Mouse (Mus musculus) adrenal gland, postnatal 10 days (tissue): Measurements from ENCODE around the gene Stac2. TPM values are rescaled to one million over a fixed set of nuclear protein-coding genes. Genes with fewer than 3 reads are reported as not detected.

Experiments
- DNase-seq: peaks from one replicate; pipeline ENCODE4 v3.0.0; 2021; ENCODE audit warnings: mixed read lengths
- microRNA-seq: library from miRNA; unstranded; fragments of <30 nt; microRNA quantifications from one replicate; pipeline ENCODE4 v1.2.0, GENCODE M21; 2021
- total RNA-seq, 2 experiments: library from RNA; stranded (reverse); gene quantifications; 2 replicates each; pipeline ENCODE4 v1.2.3; 2021

Gene Stac2
- total RNA-seq, 2 experiments from 2014 or later = 1.8 to 3.1 TPM

- no peak for DNase-seq
These were observed 55.0 kb downstream of the Stac2 start for GRCm38 (mm10) chr11:97998074-97998793.

GRCm38 (mm10) chr11:97997387-97997960, 55.8 kb downstream of the Stac2 start:
- DNase-seq = no peak

- no peak for DNase-seq
These were observed 56.6 kb downstream of the Stac2 start for GRCm38 (mm10) chr11:97996691-97997090.

GRCm38 (mm10) chr11:97995564-97996288, 57.5 kb downstream of the Stac2 start, which contains the start of gene Arl5c:
Arl5c (minus strand) TSS chr11:97996181.
- peak; percentile 56 for DNase-seq

- DNase-seq = peak; percentile 89
These were observed 58.6 kb downstream of the Stac2 start for GRCm38 (mm10) chr11:97994539-97995100.

- peak; percentile 92 for DNase-seq
These were observed 64.6 kb downstream of the Stac2 start for GRCm38 (mm10) chr11:97988530-97989096.

GRCm38 (mm10) chr11:97987551-97988526, 65.4 kb downstream of the Stac2 start:
- DNase-seq = peak; percentile 96

- DNase-seq = no peak
These were observed 66.4 kb downstream of the Stac2 start for GRCm38 (mm10) chr11:97986738-97987465.

Small RNAs within 50 kb of the gene (microRNA-seq; reads per million reads assigned to microRNA genes)
- gene Gm27597 = not detected

Other genes starting within 250 kb of the Stac2 start
- 1 to 10 TPM; 2.0 to 3.1 TPM for gene B230217C12Rik, start 212.7 kb downstream of the Stac2 start, total RNA-seq
- gene Fbxo47, start 169.3 kb downstream of the Stac2 start, total RNA-seq = 1 to 10 TPM in 1 of 2 experiments, under 1 TPM in 1; 0.69 to 1.3 TPM
- gene Plxdc1, start 67.0 kb downstream of the Stac2 start, total RNA-seq = 1 to 10 TPM; 3.4 to 7.2 TPM
- gene Arl5c, start 57.3 kb downstream of the Stac2 start, total RNA-seq = 1 to 10 TPM; 3.1 to 3.8 TPM
- gene Cacnb1, start 30.4 kb downstream of the Stac2 start, total RNA-seq = 10 to 100 TPM; 11.7 to 29.3 TPM
- 1,000 to 10,000 TPM; 1,275 to 1,278 TPM for gene Rpl19, start 26.8 kb downstream of the Stac2 start, total RNA-seq
- gene Fbxl20, start 96.9 kb upstream of the Stac2 start, total RNA-seq = 10 to 100 TPM; 29.5 to 33.0 TPM
- 10 to 100 TPM; 45.3 to 59.4 TPM for gene Med1, start 139.8 kb upstream of the Stac2 start, total RNA-seq
- gene Cdk12, start 149.6 kb upstream of the Stac2 start, total RNA-seq = 10 to 100 TPM; 38.5 to 41.9 TPM